Mouse (Mus musculus) liver (tissue): ENCODE measurements around the gene Arrdc5.

ENCODE experiments used
- DNase-seq: peaks from one replicate; pipeline ENCODE4 v3.0.0-alpha.2; 2020; ENCODE audit warnings: mixed read lengths

The Arrdc5 gene

DNA sequence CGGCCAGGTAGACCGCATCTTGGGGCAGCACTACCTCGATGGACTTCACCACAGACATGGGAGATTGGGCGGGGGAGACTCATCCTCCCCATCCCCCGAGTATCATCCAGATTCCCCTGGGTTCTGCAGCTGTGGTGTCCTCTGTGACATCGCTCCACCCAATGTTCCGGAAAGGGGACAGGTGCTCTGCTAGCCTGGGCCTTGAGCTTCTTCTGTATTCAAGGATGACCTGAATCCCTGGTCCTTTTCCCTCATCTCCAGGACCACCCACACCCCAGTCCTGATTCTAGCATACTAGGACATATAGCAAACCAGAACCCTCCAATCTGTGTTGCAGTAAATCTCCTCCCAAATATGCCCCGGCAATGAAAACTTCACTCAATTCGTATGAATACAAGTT lies at the start of gene Arrdc5:
Arrdc5 (minus strand) TSS at position 101 of the 400 bp plus-strand sequence.
- DNase-seq, result no peak

DNA sequence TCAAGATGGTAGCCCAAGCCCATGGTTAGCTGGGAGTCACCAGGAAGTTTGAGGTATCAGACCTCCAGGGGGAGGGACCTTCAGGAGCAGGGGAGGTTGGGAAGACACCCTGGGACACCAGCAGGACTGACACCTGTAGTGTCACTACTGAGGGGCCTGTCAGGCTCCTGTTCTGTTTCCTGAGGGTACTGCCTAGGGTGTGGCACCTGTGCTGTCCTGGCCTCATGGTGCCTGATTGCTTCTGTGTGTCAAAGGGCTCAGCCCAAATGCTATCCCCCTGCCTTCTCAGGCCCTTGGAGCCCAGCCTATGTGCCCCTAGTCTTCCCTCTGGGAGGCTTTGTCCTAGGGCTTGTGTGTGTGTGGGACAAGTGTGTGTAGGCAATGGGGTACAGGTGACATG lies 48.5 kb upstream of the Arrdc5 start:
- DNase-seq, result peak; percentile 22

DNA sequence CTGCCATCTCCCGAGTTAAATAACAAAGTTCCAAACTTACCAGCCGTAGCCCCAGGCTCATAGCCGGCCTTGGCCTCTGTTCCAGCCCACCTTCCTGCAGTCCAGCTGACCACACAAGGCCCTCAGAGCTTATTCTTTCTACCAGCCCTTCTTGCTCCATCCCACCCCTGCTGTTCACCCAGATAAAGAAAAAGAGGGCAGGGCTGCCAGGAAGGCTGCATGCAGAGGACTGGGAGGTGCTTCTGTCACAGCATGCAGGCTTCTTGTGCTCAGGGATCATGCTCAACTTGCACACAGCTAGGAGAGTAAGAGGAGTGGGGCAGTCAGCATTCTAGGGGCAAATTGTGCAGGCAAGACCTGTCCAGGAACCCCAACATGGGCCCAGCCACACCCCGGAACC lies 48.0 kb upstream of the Arrdc5 start:
- peak; percentile 68 for DNase-seq

DNA sequence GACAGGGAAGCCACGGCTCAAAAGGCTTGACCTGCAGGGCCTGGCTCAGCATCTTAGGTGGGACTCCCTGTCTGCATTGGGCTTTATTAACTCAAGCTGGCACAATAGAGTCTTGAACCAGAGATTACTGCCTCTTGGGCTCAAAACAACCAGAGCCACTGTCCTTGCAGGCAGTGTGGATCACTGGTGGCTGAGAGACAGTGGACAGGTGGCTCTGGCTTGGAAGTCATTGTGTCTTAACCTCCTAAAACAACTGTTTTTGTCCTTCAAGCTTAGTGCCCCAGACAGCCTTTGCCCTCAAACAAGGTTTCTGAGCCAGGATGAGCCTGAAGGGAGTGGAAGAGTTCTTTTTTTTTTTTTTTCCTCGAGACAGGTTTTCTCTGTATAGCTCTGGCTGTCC lies 45.3 kb upstream of the Arrdc5 start:
- DNase-seq, result no peak

DNA sequence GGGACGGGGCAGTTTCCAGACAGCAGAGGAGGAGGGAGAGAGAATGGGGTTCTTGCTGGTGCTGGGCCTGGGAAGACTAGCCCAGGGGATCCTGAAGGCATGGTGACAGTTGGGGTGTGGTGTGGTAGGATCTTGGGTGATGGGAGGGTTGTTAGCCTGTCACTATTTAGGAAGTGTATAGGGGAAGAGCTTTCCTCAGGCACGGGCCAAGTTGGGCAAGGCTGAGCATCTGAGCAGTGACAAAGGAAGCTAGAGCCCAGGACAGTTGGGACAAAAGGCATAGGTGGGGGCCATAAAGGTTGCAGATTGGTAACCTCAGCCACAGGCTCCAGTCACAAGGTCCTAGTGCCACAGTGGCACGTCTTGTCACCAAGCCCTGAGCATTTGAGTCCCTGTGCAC lies 43.4 kb upstream of the Arrdc5 start:
- DNase-seq, result no peak

DNA sequence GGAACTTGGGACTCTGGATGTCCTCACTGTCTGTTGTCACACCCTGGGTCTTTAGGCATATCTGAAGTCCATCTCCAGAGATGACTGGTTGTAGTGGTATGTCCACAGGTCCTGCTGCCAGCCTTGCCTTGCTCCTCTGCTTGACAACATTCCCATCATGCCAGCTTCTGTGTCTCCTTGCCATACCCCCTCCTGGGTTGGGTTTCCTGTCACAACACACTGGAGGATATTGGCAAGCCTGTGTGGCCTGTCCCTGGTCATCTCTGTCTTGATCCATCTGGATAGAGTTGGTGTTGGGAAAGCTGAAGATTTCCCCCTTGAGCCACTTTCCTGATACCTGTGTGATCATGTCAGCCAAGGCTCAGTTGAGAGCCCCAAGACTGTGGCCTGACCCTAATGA lies 40.6 kb upstream of the Arrdc5 start:
- no peak for DNase-seq

DNA sequence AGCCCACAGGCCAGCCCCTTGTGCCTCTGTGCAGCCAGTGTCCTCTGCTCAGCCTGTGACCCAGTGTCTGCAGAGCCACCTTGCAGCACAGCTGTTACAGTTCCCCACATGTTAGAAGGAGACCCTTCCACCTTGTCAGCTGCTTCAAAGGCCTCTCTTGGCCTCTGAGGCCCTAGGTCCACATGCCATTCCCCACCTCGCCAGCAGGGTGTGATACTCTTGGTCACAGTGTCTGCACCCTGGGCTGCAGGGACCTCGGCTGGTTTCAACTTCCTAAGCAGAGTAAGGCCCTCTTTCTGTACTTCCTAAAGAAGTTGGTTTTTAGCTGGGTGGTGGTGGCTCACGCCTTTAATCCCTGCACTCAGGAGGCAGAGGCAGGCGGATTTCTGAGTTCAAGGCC lies 38.8 kb upstream of the Arrdc5 start:
- peak; percentile 60 for DNase-seq

DNA sequence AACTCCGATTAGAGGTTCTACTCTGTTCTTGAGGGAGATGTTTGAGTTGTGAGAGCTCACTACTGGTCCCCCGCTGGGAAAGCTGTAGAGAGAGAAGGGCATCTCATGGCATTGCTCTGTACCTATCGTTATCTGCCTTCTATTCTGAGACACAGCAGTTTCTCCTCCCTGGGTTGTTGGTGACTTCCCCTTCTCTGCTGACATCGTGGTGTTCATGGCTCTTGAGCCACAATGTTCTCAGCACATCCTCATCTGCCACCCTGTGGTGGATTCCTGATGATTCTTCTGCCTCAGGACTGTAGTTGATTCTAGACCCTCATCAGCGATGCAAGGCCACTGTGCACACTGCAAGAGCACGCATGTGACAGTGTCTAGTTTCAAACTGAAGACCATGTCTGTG lies 37.7 kb upstream of the Arrdc5 start:
- no peak for DNase-seq

DNA sequence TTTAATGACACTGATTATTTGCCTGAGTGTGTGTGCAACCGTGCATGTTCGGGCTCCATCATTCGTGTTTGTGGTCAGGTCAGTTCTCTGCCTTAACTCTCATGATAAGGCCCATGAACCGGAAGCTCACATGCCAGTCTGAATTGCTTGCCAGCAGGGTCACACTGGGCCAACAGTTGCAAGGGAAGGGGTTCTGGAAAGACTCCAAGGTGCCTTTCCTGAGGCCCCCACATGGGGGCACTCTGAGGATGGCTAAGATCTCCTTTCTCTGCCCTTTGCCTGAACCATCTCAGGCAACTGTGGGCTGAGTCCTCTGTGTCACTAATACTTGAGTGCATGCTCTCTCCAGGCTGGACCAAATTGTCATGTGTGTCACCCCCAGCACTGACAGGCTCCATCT lies 37.1 kb upstream of the Arrdc5 start:
- peak; percentile 54 for DNase-seq

DNA sequence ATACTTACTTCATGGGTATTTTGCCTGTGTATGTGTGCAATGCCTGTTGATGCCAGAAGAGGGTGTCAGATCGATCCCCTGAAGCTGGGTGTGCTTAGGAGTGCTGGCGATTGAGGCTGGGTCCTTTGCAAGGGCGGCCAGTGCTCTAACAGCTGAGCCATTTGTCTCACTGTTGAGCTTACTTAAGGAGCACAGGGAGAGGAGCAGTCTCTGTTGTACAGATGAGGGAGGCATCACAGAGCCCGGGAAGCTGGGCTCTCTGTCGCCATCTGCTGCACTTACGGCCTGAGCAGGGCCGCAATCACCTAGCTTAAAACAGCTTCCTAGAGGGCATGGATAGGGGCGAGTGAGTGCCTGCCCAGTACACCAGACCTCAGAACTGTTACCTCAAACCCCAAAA lies 32.9 kb upstream of the Arrdc5 start:
- no peak for DNase-seq

DNA sequence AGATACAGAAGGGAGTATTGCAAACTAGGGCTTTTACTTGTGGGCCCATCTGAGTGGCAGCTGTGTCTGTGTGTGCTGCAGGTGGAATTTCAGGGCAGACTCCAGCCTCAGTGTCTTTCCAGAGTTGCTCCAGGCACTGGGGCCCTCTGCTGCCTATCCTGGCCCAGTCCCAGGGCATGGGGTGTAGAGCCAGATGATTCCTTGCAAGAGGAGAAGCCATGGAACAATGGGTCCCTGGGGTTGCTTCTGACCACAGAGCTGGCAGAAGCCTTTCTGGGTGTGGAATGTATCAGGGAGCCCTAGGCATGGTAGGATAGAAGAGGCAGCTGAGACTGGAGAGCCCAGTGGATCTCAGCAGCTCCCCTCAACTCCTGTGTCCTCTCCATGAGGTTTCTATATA lies 31.2 kb upstream of the Arrdc5 start:
- DNase-seq, result no peak

DNA sequence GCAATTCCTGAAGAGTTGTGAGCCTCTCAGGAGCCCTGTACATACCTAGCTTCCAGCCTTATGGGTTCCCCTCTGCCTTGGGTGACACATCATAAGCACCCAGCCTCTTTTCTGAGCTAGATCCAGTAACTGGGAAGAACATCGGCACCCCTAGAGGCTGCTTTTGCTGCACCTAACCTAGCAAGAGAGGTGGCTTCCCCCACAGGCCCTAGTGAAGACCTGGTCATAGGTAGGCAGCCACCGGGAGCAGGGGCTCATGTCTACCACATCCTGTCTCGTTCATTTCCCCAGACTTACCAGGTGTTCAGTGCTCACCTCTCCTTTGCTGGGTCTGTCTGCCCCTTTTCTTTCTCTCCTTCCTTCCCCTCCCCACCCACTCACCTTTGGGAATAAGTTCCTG lies 30.3 kb upstream of the Arrdc5 start:
- DNase-seq, result no peak

DNA sequence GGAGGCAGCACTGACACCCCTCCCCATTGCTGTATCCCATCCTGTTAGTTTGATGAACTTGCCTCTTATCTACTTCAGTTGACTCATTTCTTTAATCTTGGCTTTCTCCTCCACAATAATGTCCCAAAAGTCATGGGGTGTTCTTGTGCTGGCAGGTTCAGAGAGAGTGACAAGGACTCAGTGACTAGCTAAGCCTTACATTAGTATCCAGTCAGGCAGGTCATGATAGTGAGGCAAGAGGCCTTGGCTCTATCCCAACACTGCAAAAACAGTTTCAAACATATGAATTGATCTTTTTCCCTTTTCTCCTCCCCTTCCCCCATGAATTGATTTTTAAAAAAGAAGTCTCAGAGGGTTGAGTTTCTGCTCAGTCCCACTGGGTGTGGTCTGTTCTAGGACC lies 29.2 kb upstream of the Arrdc5 start:
- no peak for DNase-seq

DNA sequence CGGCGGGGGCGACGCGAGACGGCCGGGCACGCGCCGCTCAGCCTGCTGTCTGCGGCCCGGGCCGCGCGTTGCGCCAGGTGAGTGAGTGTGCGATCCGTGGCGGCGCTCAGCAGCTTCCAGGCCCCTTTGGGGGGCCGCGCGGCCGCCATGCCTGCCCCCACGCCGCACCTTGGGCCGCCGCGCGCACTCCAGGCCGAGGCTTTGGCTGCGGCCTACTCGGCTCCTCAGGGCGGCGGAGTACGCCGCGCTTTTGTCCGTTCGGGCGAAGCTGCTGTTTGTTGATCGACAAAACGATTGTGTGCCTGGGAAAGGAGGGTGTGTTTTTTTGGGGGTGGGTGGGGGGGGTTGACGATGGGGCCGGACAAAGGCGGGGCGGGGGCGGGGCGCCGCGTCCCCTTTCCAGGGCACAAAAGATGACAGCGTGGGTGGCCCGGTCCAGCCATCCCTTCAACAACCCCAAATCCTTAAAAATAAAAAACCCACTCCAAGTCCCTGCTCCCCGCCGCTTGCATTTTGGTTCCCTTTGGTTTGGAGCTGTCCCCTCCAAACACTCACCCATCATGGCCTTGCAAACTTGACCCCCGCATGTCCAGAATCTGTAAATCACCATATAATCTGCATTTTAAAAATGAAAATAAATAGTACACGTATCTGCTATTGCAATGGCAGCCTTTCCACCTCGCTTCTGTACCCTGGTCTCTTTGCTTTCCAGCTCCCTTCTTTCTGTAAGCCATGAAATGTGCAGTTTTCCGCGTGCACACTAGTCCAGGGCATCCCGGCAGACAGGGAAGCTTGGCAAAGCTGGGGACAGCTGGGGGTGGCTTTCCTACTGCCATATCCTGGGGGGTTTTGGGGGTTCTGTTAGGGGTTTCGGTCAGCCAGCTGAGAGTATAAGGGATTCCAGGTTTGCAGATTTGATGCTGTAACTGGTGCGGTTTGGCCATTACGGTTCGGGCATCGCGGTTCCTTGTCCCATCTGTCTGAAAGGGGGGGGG lies 26.4 kb upstream of the Arrdc5 start:
- DNase-seq, result peak; percentile 59

DNA sequence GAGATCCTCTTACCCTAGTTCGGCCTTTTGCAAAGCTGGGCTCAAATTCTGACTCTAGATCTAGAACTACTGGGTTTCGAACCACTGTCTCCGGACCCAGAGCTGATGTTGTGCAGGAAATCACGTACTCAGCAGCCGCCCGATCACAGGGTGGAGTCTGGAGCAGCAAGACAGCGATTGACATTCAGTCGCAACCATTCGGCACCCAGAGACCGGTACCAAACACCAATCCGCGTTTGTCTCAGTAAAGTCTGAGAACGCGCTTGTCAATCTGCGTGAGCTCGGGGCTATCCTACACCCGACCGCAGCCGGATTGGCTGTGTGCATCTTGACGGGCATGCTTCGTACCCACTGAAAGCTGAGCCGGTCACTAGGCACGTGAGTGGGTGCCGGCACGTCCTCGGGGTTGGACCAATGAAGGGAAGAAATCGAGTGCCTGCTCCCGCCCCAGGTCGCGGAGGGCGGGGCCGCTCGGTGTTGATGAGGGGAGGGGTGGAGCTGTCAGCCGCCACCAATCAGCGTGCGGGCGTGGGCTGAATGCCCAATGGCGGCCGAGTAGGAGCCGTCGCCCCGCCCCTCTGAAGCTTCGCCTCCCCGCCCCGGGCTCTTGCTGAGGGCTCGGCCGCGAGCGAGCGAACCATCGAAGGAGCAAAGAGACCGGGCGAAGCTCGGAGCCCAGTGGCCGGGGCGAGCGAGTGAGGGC lies 25.5 kb upstream of the Arrdc5 start, which contains the start of gene Kdm4b:
Kdm4b (plus strand) TSS at position 613 of the 703 bp plus-strand sequence.
- DNase-seq, result peak; percentile 99

DNA sequence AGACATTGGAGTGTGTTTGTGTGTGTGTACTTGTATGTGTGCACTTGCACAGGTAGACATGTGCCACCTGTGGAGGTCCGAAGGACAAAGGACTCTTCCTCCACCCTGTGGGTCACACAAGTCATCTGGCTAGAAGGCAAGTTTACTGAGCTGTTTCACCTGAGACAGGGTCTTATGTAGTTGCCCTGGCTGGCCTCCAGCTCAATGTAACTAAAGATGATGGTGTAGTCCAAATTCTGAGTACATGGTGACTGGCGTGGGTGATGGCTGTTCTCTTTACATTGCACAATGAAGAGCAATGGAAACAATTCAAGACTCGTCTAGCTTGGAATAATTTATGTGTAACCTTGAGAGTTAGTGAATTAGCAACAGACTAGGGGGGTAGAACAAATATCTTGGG lies 24.3 kb upstream of the Arrdc5 start:
- DNase-seq, result no peak

DNA sequence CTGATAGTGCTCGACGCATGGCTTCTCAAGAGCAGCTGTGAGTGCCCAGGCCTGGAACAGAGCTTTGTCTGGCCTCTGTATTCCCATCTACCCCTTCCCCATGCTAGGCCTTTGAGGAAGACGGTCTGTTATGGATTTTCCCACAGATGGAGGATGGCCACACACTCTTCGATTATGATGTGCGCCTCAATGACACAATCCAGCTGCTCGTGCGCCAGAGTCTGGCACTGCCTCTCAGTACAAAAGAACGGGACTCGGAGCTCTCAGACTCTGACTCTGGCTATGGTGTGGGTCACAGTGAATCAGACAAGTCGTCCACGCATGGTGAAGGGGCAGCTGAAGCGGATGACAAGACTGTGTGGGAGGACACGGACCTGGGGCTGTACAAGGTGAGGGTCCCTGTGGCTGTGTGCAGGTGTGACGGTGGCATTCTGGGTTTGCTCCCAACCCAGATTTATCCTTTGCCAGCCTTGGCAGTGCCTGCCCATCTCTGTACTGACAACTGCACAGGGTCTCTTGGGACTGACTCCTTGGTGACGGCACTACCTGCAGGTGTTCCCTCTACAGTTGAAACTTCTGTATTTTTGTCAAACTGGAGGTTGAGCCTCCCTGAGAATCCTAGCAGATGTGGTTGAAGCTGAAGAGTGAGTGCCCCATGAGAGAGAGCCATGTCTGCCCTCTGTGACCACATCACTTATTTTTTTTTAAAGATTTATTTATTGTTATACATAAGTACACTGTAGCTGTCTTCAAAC lies 9.3 kb upstream of the Arrdc5 start:
- DNase-seq, result no peak

DNA sequence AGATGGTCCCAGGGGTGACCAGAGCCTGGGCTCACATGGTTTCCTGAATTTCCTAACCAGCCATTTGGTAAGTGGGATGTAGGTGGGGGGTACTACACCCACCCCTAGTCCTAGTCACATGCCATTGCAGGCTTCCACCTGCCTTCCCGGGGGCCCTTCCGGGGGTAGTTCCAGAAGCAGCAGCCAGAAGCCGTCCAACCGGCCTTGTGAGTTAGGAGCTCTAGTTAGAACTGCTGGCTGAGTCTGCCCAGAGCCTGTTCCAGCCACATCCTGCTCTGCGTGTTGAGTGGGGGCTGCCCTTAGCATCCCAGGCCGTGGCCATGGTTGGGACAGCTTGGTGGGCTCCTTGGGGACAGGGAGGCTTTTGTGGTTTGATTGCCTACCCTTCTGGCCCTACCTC lies 8.0 kb upstream of the Arrdc5 start:
- no peak for DNase-seq

DNA sequence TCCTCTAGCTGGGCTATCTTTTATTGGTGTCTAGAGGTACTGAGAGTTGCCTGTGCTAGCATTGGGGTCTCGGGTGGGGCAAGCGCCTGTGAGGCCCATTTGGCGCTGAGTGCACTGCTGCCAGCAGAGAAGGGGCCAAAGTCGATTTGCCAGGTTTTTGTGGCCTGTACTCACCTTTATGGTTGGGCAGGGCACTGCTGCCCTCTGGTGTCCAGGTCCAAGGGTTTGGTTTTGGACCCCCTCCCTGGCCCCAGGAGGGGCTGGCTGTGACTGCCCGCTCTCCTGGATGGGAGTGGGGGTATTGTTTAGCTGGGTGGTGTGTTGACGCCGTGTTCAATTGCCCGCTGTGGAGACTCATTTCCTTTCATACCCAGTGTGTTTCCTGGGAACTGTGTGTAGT lies 5.7 kb upstream of the Arrdc5 start:
- no peak for DNase-seq

DNA sequence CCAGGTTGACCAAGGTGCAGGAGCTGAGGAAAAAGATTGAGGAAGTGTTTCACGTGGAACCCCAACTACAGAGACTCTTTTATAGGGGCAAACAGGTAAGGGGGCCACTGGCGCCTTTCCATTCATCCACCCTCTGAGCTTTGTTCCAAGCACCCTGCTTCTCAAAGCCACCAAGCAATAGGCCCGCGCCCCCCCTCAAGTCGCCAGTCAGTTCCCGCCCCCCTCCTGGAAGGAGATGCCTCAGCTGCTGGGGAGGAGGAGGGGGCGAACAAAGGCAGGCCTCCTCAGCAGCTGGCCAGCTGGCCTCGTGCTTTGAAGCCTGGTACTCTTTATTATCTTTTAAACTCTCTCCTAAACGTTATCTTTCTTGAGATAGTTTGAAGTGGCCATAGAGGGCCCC lies 5.1 kb upstream of the Arrdc5 start:
- DNase-seq, result no peak

DNA sequence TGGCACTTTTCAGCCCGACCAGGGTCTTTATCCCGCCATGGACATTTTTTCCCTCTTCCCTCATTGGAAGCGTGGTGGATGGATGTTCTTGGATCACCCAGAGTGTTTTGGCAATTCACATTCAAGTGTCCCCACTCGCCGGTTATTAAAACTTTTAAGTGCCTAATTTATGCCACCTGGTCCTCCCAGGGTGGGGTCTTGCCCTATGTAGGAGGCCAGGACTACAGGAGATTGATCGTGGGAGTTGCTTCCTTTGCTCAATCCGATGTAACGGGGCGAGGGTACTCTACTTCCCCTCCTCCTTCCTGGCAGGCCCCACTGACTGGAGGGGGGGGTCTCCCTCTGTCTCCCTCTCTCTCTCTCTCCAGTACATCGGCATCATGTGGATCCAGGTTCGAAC lies 4.6 kb upstream of the Arrdc5 start:
- DNase-seq, result no peak

DNA sequence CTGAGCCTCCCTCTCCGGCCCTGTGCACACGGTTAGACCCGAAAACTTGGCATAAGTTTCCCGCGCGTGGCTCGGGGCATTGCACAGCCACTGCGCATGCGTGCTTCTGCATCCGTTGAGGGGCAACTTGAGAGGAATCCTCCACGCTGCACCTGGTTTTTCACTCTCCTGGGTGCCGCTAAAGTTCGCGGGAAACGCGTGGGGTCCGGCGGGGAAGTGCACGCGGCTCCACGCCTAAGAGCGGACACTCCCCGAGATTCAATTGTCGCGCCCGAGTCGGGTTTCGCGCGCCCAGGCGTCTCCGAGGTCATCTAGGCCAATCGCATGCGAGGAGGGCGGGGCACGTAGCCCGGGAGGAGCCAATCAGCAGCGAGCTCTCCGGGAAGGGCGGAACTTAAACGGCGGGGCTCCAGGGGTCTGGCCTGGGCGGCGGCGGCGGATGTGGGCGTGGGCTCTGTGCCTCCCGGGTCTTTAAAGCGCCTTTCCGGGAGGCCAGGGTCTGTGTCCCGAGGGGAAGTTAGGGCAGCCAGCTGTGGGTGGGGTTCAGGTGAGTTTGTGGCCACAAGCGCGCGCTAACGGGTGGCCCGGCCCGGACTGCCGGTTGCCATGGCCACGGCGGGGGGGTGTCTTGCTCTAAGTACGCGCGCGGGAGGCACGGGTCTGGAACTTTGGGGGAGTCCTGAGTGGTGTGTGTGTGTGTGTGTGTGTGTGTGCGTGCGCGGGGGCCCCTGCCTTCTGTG lies 3.9 kb upstream of the Arrdc5 start:
- DNase-seq, result peak; percentile 98
